Mouse (Mus musculus) limb, embryonic 15.5 days (tissue): ENCODE measurements around the gene Mrps2. TPM values are rescaled to one million over a fixed set of nuclear protein-coding genes. Genes with fewer than 3 reads are reported as not detected.

Experiments used
- ATAC-seq: fragments of 200-750 bp; cut with Nextera tagmentation; 2 replicates; pipeline ENCODE4 v1.8.0; 2017; ENCODE audit warnings: low read depth, moderate TSS enrichment; ENCODE audit not compliant: insufficient number of reproducible peaks, low FRiP score, low TSS enrichment
- H3K27ac ChIP-seq: fragments of 300-500 bp; sonication (generic); 2 replicates; pipeline ENCODE4 v1.5.1; 2015; ENCODE audit warnings: moderate library complexity, mild to moderate bottlenecking, inconsistent platforms
- H3K27me3 ChIP-seq: fragments of 300-500 bp; sonication (generic); 2 replicates; pipeline ENCODE4 v1.6.1; 2015; ENCODE audit warnings: inconsistent platforms
- H3K36me3 ChIP-seq: fragments of 300-500 bp; sonication (generic); 2 replicates; pipeline ENCODE4 v1.6.1; 2015; ENCODE audit warnings: inconsistent platforms
- H3K4me1 ChIP-seq: fragments of 300-500 bp; sonication (generic); 2 replicates; pipeline ENCODE4 v1.6.1; 2015; ENCODE audit warnings: inconsistent platforms
- H3K4me2 ChIP-seq: fragments of 300-500 bp; sonication (generic); 2 replicates; pipeline ENCODE4 v1.6.1; 2015; ENCODE audit warnings: mild to moderate bottlenecking, inconsistent platforms
- H3K4me3 ChIP-seq: fragments of 300-500 bp; sonication (generic); 2 replicates; pipeline ENCODE4 v1.5.1; 2015; ENCODE audit warnings: mild to moderate bottlenecking, inconsistent platforms
- H3K9ac ChIP-seq: fragments of 300-500 bp; sonication (generic); 2 replicates; pipeline ENCODE4 v1.6.1; 2015; ENCODE audit warnings: inconsistent platforms
- H3K9me3 ChIP-seq: fragments of 300-500 bp; sonication (generic); 2 replicates; pipeline ENCODE4 v1.6.1; 2016; ENCODE audit warnings: inconsistent platforms
- WGBS: fragments of 180-500 bp; shearing (Covaris S2); methylation state at CpG from one replicate; pipeline ENCODE4 v1.1.7; 2015; 5-methylcytosine and 5-hydroxymethylcytosine counted together
- polyA plus RNA-seq: library from polyadenylated mRNA; unstranded; fragments of >200 nt; fragmentation: Nextera tagmentation; extraction: Ambion mirVana; gene quantifications from 2 replicates; pipeline ENCODE4 v1.2.1, GENCODE M21; 2015

Gene Mrps2
- polyA plus RNA-seq, 1 experiment from 2014 or later = 50.3 TPM

DNA sequence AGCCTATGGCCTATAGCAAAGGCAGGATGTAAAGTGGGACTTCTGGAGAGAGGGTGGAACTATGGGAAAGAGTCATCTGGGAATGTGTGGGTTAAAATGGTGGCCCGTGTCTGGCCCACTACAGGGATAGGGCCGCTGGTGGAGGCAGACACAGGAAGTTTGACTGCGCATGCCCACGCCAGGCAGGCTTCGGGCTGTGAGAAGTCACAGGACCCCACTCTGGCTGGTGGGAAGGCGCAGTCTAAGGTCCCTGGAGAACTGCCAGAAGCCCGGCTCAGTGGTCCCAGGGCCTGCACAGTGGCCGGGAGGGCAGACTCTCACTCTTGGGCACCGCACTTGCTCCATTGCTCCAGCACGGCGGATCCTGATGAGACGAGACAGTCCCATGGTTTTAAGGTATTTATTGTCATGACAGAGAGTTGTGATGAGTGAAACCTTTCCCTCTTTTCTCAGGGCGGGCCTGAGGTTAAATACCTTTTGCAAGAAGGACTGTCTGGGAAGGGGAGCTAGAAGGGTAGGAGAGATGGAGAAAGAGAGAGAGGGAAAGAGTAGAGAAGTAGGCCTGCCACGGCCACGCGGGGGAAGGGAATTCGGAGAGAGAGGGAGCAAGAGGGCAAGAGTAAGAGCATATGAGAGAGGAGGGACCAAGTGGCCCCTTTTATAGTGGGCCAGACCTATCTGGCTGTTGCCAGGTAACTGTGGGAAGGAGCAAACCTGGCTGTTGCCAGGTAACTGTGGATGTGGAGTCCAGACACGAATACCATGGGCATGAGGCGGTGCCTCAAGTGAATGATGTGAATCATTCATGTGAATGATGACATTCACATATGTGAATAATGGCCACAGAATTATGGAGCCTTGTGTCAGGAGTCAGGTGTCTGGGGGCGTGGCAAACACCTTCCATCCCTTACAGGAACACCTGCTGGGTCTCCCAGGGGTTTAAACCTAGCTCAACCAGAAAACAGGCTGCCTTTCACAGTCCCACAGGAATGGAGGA is 11.6 kb downstream of the Mrps2 start:
- Histone ChIP-seq H3K9ac (no peak overlapping the region), H3K27ac (no peak overlapping the region)

DNA sequence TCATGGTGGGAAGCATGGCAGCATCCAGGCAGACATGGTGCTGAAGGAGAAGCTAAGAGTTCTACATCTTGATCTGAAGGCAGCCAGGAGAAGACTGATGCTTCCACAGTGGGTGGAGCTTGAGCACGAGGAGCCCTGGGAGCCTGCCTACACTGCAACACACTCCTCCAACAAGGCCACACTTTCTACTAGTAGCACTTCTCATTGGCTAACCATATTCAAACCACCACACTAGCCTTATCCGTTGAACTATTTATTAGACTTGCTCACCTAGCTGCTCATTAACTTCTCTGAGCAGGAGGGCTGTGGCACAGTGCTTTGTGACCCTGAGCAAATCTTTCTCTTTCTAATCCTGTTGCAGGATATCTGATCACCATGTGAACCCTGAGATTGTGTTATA is 16.0 kb downstream of the Mrps2 start:
- H3K27me3 ChIP-seq = no peaks in the 10 kb centered on the region
- H3K27ac ChIP-seq = no peak overlapping the region
- no peak overlapping the region for H3K4me3 ChIP-seq
- H3K9ac ChIP-seq = no peak overlapping the region
- 0 out of 2 replicates have a peak, but pooled peaks cover 6% of the 10 kb centered on the region for H3K4me1 ChIP-seq
- H3K9me3 ChIP-seq = no peaks in the 10 kb centered on the region
- no peak for ATAC-seq
- 75% methylated on average over 2 of the region's 2 CpGs for WGBS
- no peak overlapping the region for H3K4me2 ChIP-seq
- H3K36me3 ChIP-seq = no peaks in the 10 kb centered on the region

More for the DNA sequence above, 11.6 kb downstream of the Mrps2 start:
- no peaks in the 10 kb centered on the region for H3K36me3 ChIP-seq
- WGBS = 69% methylated on average over 20 of the region's 20 CpGs
- H3K4me1 ChIP-seq = 0 out of 2 replicates have a peak, but pooled peaks cover 6% of the 10 kb centered on the region
- no peak overlapping the region for H3K4me3 ChIP-seq
- 0 out of 2 replicates have a peak overlapping the region, but pooled peaks have one; percentile 2 for H3K4me2 ChIP-seq
- ATAC-seq = 0 out of 2 replicates have a peak, but pooled peaks have one; percentile 35
- H3K9me3 ChIP-seq = no peaks in the 10 kb centered on the region
- no peaks in the 10 kb centered on the region for H3K27me3 ChIP-seq

DNA sequence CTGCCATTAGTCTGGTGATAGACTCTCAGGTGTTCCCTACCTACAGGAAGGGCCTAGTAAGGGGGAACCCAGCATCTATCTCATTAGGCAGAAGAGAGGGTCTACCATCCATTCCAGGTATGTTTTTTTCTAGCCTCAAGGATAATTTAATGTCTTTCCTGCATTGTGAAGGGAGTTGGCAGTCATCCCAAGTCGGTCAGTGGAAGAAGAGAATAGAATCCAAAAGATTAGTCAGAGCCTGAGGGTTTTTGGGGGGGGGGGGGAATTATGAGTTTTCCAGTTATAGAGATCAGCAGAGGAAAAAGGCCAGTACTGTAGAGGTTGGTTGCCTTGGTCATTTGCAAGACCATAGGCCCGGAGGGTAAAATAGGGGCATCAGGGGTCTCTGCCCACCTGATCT is 26.7 kb downstream of the Mrps2 start:
- Histone ChIP-seq H3K4me3 (no peak overlapping the region), H3K9ac (no peak overlapping the region), H3K9me3 (no peaks in the 10 kb centered on the region), H3K4me1 (peaks cover 13% of the 10 kb centered on the region), H3K27me3 (no peaks in the 10 kb centered on the region), H3K4me2 (no peak overlapping the region), H3K27ac (no peak overlapping the region), H3K36me3 (no peaks in the 10 kb centered on the region)
- no peak for ATAC-seq
- WGBS = 73% methylated on average over 2 of the region's 2 CpGs

DNA sequence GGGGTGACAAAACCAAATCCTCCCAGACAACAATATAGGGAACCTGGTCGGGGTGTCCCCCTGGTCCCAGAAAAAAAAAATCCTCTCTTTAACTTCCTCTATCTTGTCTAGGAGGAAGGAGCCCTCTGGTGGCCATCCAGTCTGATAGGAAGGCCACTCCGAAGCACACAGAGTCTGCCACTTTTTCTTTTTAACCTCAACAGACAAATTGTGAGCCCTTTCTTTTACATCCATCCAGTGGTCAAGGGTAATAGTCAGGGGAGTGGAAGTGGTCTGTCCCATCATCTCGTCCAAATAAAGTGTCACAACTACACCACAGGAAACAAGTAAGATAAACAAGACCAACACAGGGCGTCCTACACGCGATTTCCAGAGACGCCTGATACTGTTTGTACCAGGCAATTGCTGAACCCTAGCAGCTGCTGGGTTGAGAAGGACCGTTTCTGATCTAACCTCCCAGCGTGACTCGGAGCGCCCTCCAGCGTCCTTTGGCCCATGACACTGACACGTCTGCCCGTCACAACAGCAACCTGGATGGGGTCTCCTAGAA is 27.4 kb downstream of the Mrps2 start:
- no peak overlapping the region for H3K4me3 ChIP-seq
- H3K27me3 ChIP-seq = no peaks in the 10 kb centered on the region
- no peaks in the 10 kb centered on the region for H3K9me3 ChIP-seq
- no peak overlapping the region for H3K27ac ChIP-seq
- peaks cover 13% of the 10 kb centered on the region for H3K4me1 ChIP-seq
- H3K4me2 ChIP-seq = no peak overlapping the region
- H3K9ac ChIP-seq = no peak overlapping the region
- WGBS = 89% methylated on average over 14 of the region's 14 CpGs
- no peaks in the 10 kb centered on the region for H3K36me3 ChIP-seq
- no peak for ATAC-seq

DNA sequence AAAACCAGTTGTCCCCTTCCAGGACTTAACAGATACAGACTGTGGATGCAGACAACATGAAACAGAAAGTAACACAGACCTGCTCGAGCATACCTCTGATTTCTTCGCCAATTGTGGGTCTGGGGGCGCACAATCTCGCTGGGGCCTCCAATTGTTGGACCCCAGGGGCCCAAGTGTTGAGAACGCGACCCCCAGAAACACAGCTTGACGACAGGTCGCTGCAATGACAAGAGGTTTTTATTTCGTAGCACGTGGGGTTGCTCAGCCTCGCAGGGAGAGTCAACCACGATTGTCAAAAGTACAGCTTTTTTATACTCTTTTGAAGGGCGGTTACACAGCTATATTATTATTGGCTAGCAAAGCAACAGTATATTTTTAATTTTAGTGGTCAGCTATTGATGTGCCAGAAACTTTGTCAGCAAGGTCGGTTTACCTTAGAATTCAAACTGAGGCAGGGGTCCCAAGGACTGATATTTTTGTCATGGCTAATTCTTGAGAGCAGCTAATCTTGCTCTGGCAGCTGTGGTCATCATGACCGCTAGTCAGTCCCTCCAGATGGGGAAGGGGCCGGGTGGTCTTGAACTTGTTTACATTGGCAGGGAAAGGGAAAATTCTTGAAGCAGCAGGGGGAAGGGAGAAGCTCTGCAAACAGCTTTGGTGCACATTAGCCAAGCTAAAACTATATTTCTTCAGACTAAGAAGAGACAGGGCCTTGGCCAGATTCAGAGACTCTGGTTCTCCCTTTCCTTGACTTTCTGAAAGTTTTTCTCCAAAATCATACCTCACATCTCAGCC is 28.1 kb downstream of the Mrps2 start:
- Histone ChIP-seq H3K4me2 (no peak overlapping the region), H3K9ac (no peak overlapping the region)

DNA sequence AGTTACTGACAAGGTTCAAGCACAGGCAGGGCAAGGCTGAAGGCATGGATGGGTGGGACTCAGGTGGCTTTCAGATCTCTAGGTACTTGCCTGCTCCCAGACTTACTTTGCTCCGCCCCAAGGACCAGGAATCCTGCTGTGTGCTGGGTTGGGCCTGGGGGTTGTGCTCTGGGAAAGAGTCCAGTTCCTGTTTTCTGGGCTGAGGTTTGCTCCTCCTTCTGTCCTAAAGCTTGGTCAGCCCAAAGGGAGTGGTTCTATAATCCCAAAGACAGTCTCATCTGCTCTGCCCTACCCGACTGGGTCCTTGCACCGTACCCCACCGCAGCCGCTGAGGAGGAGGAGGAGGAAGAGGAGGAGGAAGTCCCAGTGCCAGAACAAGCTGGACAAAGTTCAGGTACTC is 28.8 kb downstream of the Mrps2 start, which contains the start of gene Gbgt1:
Gene Gbgt1, plus strand, starts transcription at position 221 of the 400 bp plus-strand sequence.
- Histone ChIP-seq H3K4me3 (no peak within 1 kb of the TSS), H3K27ac (peak within 1 kb of the TSS; percentile 69), H3K9ac (no peak within 1 kb of the TSS), H3K4me1 (peaks cover 13% of the 10 kb centered on the region), H3K9me3 (no peaks in the 10 kb centered on the region), H3K36me3 (no peaks in the 10 kb centered on the region), H3K27me3 (no peaks in the 10 kb centered on the region), H3K4me2 (no peak within 1 kb of the TSS)
- ATAC-seq = no peak
- WGBS = 74% methylated on average over 5 of the region's 5 CpGs

More for the DNA sequence above, 28.1 kb downstream of the Mrps2 start:
- ATAC-seq = no peak
- WGBS = 70% methylated on average over 16 of the region's 16 CpGs
- H3K9me3 ChIP-seq = no peaks in the 10 kb centered on the region
- H3K36me3 ChIP-seq = no peaks in the 10 kb centered on the region
- peak overlapping the region; percentile 69 for H3K27ac ChIP-seq
- H3K4me1 ChIP-seq = peaks cover 13% of the 10 kb centered on the region
- H3K4me3 ChIP-seq = no peak overlapping the region
- no peaks in the 10 kb centered on the region for H3K27me3 ChIP-seq

DNA sequence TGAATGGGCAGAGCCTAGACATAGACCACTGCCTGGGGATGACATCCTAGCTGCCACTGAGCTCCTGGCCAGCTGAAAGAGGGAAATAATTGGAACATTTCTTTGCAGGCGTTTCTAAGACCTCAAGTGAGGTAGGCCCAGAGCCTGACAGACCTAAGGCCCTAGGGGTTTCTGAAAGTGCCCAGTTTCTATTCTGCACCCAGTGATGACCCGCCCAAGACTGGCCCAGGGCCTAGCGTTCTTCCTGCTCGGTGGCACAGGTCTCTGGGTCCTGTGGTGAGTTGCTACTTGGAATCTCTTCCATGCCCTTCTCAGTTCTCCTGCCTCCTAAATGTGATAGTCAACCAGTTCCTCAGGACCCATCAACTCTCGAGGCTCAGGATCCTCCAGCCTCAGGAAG is 29.7 kb downstream of the Mrps2 start:
- ATAC-seq = no peak
- peaks cover 13% of the 10 kb centered on the region for H3K4me1 ChIP-seq
- 82% methylated on average over 5 of the region's 5 CpGs for WGBS
- no peak overlapping the region for H3K4me3 ChIP-seq
- no peak overlapping the region for H3K27ac ChIP-seq
- H3K9ac ChIP-seq = no peak overlapping the region
- H3K36me3 ChIP-seq = no peaks in the 10 kb centered on the region
- H3K4me2 ChIP-seq = no peak overlapping the region
- H3K9me3 ChIP-seq = no peaks in the 10 kb centered on the region
- H3K27me3 ChIP-seq = no peaks in the 10 kb centered on the region

DNA sequence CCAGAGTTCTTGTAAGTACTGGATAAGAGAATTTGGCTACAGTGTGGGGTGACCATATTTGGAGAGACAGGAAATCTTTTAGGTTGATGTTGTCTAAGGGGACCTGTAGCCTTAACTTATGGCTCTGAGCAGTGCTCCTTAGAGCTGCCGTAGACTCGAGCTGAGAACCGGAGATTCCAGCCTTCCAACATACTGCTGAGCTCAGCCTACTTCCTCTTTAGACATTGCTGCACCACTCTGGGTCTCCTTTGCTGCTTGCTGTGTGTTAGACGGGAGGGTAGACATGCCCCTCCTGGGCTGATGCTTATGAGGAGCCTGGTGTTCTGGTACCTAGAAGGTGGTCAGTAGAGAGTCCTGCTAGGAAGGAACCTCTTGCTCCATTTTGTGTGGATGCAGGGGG is 30.6 kb downstream of the Mrps2 start:
- 81% methylated on average over 4 of the region's 4 CpGs for WGBS
- Histone ChIP-seq H3K9ac (no peak overlapping the region), H3K4me3 (no peak overlapping the region), H3K9me3 (no peaks in the 10 kb centered on the region), H3K4me2 (no peak overlapping the region), H3K27ac (no peak overlapping the region), H3K36me3 (no peaks in the 10 kb centered on the region), H3K4me1 (peaks cover 13% of the 10 kb centered on the region), H3K27me3 (no peaks in the 10 kb centered on the region)
- ATAC-seq = no peak

DNA sequence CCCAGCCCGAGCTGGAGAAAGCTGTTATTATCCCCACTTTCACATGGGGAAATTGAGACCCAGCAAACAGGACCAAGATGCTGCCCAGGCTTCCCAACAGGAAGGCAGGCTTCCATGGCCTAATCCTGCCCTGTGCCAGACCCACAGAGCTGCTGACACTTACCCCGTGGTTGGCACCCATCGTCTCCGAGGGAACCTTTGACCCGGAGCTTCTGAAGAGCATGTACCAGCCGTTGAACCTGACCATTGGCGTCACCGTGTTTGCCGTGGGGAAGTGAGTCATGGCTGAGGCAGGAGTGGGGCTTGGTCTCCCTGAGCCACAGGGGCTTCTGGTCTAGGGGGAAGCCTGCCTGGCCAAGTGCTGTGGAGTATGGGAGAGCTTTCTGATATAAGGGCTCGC is 35.1 kb downstream of the Mrps2 start:
- ATAC-seq = no peak
- 80% methylated on average over 10 of the region's 10 CpGs for WGBS

DNA sequence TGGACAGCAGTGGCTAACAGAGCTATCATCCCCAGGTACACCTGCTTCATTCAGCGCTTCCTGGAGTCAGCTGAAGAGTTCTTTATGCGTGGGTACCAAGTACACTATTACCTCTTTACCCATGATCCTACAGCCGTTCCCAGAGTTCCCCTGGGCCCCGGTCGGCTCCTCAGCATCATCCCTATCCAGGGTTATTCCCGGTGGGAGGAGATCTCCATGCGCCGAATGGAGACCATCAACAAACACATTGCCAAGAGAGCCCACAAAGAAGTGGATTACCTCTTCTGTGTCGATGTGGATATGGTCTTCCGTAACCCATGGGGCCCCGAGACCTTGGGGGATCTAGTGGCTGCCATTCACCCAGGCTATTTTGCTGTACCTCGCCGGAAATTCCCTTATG is 36.8 kb downstream of the Mrps2 start:
- ATAC-seq = no peak
- H3K27ac ChIP-seq = no peak overlapping the region
- no peak overlapping the region for H3K4me2 ChIP-seq
- H3K4me3 ChIP-seq = no peak overlapping the region
- H3K9ac ChIP-seq = no peak overlapping the region
- H3K4me1 ChIP-seq = no peaks in the 10 kb centered on the region
- no peaks in the 10 kb centered on the region for H3K9me3 ChIP-seq
- 88% methylated on average over 13 of the region's 13 CpGs for WGBS
- no peaks in the 10 kb centered on the region for H3K36me3 ChIP-seq
- no peaks in the 10 kb centered on the region for H3K27me3 ChIP-seq

More for the DNA sequence above, 35.1 kb downstream of the Mrps2 start:
- Histone ChIP-seq H3K36me3 (no peaks in the 10 kb centered on the region), H3K27me3 (no peaks in the 10 kb centered on the region), H3K27ac (no peak overlapping the region), H3K4me1 (no peaks in the 10 kb centered on the region), H3K4me3 (no peak overlapping the region), H3K9me3 (no peaks in the 10 kb centered on the region), H3K4me2 (no peak overlapping the region), H3K9ac (no peak overlapping the region)

DNA sequence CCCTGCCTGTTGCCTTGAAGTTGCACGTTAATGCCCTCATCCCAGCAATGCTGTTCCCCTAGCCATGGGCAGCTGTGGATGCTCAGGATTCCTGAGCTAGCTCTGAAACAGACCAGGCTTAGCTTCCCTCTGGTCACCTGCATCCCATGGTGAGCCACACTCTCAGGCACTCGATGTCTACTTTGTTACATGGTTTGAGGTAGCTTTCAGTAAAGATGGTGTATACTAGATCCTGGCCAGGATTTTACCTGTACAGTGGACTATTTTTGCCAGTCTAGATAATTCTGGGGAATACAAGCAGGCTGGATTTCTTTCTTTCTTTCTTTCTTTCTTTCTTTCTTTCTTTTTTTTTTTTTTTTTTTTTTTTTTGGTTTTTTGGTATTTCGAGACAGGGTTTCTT is 37.9 kb downstream of the Mrps2 start, which contains the start of gene Gm10134:
Gene Gm10134, plus strand, starts transcription at position 301 of the 400 bp plus-strand sequence.
- Histone ChIP-seq H3K9me3 (no peaks in the 10 kb centered on the region), H3K36me3 (no peaks in the 10 kb centered on the region), H3K4me1 (no peaks in the 10 kb centered on the region), H3K4me2 (no peak within 1 kb of the TSS), H3K27me3 (no peaks in the 10 kb centered on the region), H3K9ac (no peak within 1 kb of the TSS), H3K27ac (no peak within 1 kb of the TSS), H3K4me3 (no peak within 1 kb of the TSS)
- no peak for ATAC-seq
- 65% methylated on average over 3 of the region's 3 CpGs for WGBS
